Mouse (Mus musculus): ENCODE results near the gene Rd3l. TPM values are rescaled to one million over a fixed set of nuclear protein-coding genes. Genes with fewer than 3 reads are reported as not detected.

Gene Rd3l
- total RNA-seq, 1 experiment from 2014 or later, result not detected

DNA sequence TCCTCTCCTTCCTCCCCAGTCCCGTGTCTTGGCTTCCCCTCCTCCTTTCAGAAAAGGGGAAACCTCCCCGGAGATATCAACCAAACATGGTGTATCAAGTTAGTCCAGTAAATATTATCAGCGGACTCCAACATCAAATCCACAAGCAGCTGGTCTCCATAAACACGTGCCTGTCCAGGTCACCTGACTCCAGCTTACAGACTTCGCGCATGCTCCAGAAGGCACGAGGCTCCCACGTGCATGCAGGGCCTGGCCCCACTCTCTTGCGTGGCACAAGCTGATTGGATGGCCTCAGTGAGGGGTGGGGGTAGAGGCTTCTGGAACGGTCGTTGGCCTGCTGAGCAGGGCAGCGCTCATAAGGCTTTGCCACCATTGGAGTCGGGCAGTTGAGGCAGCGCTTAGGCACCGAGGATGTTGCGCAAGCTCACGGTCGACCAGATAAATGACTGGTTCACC is 9.9 kb downstream of the Rd3l start, which contains the start of gene Tdrd9:
TSS of gene Tdrd9 (plus strand) at position 329 of the 456 bp plus-strand sequence.
- ATAC-seq (replicated peaks; ENCODE audit: low read depth, poor library complexity, severe bottlenecking), result no peak

DNA sequence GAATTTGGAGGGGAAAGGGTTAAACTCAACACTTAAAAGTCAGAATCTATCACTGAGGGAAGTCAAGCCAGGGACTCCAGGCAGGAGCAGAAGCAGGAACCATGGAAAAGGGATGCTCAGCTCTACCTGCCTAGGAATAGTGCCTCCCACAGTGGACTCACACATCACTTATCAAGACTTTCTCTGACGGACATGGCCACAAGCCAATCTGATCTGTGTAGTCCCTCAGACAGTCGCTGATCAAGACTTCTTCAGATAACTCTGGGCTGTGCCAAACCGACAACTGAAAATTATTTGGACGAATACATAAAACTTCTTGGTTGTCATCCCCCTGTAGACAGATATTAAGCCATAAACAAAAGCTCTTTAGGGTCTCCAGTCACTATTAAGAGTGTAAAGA is 11.0 kb downstream of the Rd3l start:
- ATAC-seq (replicated peaks; ENCODE audit: low read depth, poor library complexity, severe bottlenecking), result no peak

DNA sequence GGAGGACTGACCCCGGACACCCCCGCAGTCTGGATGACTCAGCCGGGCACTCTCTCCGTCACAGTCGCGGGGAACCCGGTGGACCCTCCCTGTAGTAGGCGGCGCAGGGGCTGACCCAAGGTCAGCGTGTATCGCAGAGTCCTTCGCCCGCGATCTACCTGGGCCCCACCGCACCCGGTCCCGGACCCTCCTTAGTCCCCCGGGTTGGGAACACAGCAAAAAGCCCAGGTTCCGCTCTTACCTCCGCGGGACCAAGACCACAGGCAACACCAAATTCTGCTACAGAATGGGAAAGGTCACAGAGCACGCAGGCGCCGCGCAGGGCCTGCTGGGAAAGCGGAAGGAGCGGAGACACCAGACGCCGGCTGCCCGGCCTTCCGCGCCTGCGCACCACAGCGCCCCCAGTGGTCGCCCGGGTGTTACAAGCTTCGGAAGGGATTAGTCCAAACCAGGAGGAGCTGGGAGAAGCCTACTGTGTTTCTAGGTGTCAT is 14.4 kb downstream of the Rd3l start, which contains the start of gene Atp5mpl:
TSS of gene Atp5mpl (minus strand) at position 295 of the 491 bp plus-strand sequence.
- peak; percentile 95 for ATAC-seq (replicated peaks; ENCODE audit: low read depth, poor library complexity, severe bottlenecking)

DNA sequence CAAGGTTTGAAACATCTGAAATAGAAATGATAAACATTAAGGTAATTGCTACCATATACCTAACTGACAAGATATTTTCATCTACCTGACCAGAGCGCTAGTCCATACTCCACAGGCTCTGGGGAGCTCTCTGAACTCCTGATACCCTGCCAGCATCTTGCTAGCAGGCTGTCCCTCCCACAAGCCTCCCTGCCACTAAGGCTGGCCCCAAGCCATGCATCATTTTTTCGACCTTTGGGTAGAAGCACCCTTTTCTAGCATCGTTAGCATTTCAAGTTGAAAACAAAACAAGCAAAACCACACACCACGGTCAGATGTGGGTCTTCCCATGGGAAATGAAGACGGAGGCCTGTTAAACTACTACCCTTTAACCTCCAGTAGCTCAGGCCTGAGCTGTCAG is 17.8 kb downstream of the Rd3l start:
- ATAC-seq (replicated peaks; ENCODE audit: low read depth, poor library complexity, severe bottlenecking), result no peak

DNA sequence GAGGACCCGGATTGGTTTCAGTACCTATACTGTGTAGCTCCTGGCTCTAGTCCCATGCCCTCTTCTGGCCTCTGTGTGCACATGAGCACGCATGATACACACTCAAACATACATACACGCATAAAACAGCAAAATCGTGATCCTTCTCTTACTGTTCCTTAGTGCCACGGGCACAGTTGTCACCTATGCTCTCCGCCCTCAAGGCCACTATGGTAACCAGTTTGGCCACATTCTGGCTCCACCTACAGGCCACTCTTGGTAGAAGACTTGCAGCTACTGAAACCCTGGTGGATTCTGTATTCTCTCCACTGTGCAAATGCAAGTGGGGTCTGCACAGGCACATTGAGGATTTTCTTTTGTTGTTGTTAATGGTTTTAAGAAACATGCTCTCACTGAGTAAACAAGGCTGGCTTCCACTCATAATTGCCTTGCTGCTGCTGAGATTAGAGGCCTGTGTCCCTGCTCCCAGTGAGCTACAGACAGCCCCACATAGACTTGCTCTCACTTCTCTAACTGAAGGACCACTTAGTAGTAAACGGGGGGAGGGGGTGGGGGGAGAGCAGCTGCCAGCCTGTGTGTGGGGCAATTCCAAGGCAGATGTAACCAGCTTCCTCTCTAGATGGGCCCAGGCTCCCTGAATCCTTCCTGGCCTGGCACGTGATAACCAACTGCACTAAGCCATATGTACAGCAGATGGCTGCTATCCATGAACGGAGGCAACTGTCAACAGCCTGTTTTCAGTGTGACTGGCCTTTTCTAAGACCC is 22.8 kb downstream of the Rd3l start:
- peak; percentile 89 for ATAC-seq (replicated peaks; ENCODE audit: low read depth, poor library complexity, severe bottlenecking)

DNA sequence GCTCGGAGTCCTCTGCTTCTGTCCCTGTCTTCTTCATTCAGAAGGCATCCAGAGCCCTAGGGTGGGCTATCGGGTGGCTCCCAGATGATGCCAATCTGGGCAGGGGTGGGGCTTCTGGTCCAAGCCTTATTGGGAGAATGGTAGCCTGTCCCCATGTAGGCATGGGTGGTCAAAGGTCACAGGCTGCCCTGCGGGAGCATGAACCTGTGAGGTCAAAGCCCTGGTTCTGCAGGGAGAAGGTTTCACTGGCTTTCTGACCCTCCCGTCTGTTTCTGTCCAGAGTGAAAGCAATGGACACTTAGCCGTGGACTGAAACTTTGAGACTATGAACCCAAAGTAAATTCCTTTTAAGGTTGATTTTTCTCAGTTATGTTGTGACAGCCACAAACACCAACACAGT is 24.9 kb downstream of the Rd3l start:
- ATAC-seq (replicated peaks; ENCODE audit: low read depth, poor library complexity, severe bottlenecking), result no peak

DNA sequence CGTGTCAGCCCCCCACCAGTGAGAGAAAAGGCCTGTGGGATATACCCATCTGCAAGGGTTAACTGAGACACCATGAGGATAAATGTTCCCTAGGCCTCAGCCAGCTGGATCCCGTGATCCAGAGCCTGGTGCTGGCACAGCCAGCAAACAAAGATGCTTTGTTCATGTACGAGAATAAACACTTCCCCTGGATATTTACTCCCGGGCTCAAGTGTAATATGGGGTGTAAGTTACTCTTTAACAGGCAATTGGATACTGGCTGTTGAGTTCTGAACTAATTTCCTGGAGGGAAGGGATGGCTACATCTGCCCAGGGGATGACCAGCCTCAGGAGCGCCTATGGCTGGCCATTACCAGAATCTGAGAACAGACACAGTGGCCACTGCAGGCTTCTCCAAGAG is 29.4 kb downstream of the Rd3l start:
- ATAC-seq (replicated peaks; ENCODE audit: low read depth, poor library complexity, severe bottlenecking), result no peak

DNA sequence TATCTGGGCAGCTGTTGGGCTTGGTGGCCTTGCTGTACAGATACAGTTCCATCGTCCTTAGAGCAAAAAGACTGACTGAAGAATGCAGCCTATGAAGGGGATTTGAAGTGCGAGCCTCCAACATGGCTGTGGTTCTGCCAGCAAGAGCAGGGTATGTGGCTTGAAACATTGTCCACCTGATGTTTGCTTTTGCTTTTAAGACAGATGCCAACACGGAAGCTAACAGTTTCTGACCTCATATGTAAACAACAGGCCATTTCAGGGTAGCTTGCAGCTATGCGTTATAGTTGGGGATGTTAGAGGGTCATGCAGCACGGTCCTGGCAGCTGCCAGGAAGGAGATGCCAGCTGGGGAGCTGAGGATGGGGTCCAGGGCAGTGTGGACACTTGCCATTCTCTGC is 30.6 kb downstream of the Rd3l start:
- ATAC-seq (replicated peaks; ENCODE audit: low read depth, poor library complexity, severe bottlenecking), result no peak

DNA sequence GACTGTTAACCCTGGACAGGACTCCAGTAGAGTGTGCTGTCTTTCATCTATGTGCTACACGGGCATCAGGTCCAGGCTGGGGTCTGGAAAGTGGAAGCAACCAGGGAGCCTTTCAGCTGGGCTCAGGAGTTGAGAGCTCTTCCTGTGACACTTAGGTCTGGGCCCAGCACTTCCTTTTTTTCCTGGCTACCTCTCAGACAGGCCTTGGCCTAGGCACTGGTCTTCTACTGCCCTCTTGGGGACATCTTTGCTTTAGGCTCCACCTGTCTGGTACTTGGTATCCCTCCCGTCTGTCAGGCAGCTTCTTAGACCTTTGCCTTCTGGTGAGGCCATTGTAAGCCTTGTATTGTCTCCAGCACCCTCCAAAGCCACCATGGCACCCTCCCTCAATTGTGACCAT is 34.4 kb downstream of the Rd3l start:
- ATAC-seq (replicated peaks; ENCODE audit: low read depth, poor library complexity, severe bottlenecking), result peak; percentile 43

DNA sequence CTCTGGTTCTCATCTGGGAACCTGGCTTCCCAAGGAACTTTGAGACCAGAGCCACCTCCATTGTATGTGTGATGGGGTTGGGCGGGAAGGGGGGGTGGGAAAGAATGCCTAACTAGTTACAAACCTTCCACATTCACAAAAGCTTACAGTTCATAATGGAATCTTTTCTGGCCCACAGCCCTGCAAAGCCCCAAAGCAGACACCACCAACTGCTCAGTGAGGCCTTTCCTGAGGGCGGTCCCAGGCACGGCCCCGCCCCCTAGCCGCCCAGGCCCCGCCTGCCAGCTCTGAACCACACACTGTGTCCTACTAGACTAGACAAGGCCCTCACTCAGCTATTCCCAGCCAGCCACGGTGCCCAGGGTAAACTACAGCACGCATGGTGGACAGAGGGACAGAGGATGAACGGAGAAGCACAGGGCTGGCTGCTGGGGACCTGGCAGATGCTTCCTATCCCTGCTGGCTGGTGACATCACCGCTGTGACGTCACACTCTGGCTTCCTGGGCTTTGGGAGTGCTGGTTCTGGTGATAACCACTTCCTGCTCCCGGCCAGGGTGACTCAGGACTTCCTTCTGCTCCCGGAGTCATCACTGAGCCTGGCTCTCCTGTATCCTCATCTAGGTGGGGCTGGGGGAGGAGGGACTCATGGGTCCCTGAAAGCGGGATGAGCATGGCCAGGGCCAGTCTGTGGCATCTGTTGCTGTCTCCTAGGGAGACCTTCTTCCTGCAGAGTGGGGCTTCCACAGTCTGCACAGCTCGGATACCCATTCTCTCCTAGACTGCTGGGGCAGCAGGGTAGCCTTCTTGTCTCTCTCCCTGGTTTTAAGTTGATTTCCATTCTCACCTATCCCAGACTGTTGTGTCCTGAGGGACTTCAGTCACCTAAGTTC is 35.1 kb downstream of the Rd3l start:
- peak; percentile 52 for ATAC-seq (replicated peaks; ENCODE audit: low read depth, poor library complexity, severe bottlenecking)

DNA sequence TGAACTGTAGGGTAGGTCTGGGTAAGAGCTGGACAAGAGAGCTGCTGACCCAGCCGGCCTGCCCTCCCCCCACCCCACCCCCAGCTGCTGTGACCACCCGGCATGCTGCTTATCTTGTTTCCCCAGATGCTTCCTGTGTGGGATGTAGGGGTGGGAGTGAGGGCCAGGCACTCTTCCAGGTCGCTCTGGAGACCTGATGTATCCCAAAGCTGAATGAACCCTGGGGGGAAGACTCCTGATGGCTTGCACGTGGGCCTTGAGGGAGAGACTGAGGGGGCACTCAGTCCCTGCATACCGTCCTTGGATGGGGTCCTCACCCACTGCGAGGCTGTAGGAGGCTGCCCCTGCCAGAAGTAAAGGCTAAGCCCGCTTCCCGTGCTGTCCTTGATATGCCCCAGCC is 36.0 kb downstream of the Rd3l start:
- ATAC-seq (replicated peaks; ENCODE audit: low read depth, poor library complexity, severe bottlenecking), result peak; percentile 10

DNA sequence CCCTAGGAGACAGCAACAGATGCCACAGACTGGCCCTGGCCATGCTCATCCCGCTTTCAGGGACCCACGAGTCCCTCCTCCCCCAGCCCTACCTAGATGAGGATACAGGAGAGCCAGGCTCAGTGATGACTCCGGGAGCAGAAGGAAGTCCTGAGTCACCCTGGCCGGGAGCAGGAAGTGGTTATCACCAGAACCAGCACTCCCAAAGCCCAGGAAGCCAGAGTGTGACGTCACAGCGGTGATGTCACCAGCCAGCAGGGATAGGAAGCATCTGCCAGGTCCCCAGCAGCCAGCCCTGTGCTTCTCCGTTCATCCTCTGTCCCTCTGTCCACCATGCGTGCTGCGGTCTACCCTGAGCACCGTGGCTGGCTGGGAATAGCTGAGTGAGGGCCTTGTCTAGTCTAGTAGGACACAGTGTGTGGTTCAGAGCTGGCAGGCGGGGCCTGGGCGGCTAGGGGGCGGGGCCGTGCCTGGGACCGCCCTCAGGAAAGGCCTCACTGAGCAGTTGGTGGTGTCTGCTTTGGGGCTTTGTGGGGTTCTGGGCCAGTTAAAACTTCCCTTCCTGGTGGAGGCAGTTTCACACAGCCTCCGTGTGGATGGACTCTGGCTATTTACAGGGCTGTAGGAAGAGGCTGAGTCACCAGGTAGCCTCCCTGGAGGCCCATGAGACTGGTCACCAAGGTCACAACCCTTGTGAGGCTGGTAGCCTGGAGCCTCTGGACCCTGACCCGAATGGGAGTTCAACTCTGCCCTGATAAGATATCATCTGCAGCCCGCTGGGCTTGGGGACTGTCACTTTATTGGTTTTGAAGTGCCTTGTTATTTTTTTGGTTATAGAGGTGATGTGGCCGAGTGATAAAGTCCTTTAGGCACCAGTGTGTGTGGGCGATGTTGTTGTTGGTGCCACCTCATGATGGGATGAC is 36.8 kb downstream of the Rd3l start:
- peak; percentile 58 for ATAC-seq (replicated peaks; ENCODE audit: low read depth, poor library complexity, severe bottlenecking)

DNA sequence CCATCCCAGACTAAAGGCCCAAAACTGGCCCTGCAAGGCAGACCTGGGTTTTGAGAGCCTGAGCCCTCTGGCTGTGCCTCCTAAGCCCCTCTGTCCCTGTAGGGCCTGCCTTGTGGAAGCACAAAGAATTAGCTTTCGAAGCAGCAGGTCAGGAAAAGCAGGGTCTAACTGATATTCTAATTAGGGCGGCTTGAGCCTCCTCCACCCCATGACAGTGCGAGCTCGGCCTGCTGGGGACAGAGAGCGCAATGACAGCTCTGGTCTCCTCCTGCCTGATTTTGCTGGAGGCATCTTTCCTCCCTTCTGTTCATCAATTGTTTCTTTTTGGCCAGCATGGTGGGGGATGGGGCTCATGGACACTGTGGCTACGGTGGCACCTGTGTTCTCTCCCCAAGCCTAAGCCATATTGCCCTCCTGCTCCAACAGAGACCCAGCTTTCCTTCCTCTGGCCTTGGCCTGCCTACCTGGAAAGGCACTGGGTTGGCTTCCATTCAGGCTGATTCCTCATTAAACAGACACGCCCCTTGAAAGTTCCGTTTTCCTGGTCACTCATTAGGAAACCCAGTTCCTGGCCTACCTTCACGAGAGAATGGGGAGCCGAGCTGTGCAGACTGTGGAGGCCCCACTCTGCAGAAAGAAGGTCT is 37.6 kb downstream of the Rd3l start:
- no peak for ATAC-seq (replicated peaks; ENCODE audit: low read depth, poor library complexity, severe bottlenecking)

DNA sequence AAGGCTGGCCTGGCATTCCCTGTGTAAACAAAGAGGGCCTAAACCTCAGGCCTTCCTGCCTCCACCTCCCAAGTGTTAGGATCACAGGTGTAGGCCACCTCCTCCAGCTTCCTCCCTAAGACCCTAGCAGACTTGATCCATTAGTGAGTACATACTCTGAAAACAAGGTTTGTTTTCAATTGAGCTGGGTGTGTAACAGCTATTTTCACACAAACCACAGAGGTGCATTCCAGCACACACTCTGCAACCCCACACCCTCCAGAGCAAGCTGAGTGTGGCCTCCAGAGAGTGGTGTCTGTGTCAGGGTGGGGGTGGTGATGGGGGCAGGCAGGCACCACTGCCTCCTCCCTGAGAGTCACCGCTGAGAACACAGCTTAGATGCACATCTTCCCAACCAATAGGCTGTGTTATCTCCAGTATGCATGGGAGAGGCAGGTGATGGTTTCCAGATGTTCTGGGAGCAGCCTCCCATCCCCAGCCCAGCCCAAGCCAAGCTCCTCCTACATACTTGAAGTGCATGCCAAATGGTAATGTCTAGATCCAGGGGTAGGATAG is 42.4 kb downstream of the Rd3l start:
- ATAC-seq (replicated peaks; ENCODE audit: low read depth, poor library complexity, severe bottlenecking), result no peak

DNA sequence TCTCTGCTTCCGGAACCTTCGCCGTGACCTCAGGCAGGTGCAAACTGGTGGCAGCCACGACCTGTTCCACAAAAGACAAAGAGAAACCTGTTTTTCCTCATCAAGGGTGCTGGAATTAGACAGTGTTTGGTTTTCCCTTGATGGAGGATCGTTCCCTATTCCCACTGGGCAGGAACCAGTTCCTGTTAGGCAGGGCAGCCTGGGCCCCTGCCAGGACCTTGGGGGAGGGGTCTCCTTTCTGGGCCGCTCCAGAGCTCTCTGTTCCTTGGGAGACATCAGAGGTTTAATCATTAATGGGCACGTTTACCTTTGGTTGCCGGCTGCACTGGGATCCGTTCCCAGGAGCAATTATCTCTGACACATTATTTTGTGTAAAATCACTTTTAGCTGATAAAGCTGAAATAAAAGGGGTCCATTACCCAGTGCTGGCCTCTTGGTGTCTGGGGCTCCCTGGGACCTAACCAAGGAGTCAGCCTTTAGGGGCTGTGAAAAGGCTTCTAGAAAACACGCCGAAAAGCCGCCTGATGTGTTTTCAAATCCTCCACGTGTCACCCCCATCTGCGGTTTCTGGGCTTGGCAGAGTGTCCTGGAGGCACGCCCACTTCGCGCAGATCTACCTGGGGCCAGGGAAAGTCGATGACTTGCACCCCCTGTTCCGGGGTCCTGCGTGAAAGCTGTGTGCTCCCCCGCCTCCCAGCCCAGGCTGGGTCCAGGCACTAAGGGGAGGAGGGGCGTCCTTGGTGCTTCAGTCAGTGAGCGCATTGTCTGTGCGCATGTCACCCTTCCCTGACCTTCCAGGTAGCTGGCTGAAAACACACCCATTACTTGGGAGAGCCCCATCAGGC is 44.2 kb downstream of the Rd3l start:
- ATAC-seq (replicated peaks; ENCODE audit: low read depth, poor library complexity, severe bottlenecking), result no peak

DNA sequence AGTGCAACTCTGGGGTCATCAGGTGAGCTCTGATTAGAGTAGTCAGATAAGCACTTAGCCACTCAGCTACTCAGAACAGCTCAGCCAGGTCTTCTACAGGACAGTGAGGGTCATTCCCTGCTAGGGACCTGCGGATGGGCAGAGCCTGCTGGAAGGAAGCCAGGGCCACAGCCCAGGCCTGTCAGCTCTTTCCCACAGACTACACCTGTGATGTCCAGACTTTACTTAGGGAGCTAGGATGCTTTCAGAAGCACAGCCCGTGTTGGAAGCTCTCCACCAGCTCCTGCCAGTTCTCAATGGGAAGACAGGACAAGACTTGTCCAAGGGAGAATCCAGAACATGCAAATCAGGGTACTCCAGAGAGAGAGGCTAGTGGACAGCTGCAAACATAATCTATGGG is 47.1 kb downstream of the Rd3l start:
- ATAC-seq (replicated peaks; ENCODE audit: low read depth, poor library complexity, severe bottlenecking), result no peak

DNA sequence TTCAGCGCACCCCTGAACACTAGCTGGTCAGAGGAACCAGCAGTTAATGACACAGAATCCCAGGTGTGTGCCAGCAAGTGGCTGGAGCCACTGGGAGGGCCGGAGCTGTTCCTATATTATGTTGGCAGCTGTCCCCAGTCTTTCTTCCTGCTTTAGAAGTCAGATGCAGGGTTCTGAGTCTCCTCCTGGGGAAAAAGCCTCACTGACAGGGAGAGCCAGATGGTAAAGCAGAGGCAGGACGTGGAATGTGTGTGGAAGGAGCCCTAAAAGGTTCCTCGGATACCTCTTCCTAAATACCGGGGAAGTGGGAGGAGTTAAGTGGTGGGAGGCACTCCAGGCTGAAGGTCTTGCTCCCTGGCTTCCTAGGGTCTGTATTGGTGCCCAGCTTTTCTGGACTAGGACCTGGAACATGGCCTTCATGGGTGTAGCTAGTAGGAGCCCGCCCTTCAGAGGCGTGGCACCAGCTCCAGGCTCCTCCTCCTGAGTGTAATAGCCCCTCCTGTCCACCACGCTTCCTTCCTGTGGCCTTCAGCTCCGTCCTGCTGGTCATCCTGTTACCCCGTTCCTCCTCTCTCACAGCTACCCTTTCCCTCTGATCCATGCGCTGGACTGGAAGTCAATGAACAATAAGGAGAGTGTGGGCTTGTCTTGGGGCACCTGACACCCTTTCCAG is 47.9 kb downstream of the Rd3l start:
- peak; percentile 78 for ATAC-seq (replicated peaks; ENCODE audit: low read depth, poor library complexity, severe bottlenecking)

DNA sequence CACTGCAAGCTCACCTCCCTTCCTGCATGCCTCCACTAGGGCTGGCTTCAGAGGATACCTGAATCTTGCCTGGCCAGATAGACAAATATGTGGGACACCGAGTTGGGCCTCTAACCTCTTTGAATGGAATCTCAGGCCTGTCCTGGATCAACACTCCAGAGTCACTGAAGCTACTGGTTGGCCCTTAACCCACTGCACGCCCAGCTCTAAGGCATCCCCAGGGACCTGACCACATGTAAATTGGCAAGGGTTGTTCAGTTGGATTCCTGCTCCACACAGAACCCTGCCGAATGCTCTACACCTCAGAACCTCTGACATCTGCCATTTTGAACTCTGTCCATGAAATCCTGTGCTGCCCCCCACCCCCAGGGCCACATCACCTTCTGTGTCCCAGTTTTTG is 48.6 kb downstream of the Rd3l start:
- no peak for ATAC-seq (replicated peaks; ENCODE audit: low read depth, poor library complexity, severe bottlenecking)

All from common myeloid progenitor, adult 5-6 weeks (primary cell).